Mouse (Mus musculus): Measurements from ENCODE around the gene Tpst2.
A peak's percentile ranks its signal among the peaks of the same experiment; 100 is the strongest.
"Not testable (repeated sequence)": the region's sequence is repeated elsewhere in the genome, so short reads cannot be mapped to it uniquely, and the experiment has no call there.

Tpst2 gene

GRCm38 (mm10) chr5:112299399-112299798 lies 22.9 kb downstream of the Tpst2 start:
- DNase-seq = no peak

- DNase-seq = no peak
These were observed 23.6 kb downstream of the Tpst2 start for GRCm38 (mm10) chr5:112300112-112300511.

GRCm38 (mm10) chr5:112300721-112301308 lies 24.3 kb downstream of the Tpst2 start:
- DNase-seq = no peak

- DNase-seq = no peak
These were observed 25.2 kb downstream of the Tpst2 start for GRCm38 (mm10) chr5:112301694-112302093.

- DNase-seq = no peak
These were observed 25.8 kb downstream of the Tpst2 start for GRCm38 (mm10) chr5:112302310-112302709.

- no peak for DNase-seq
These were observed 29.4 kb downstream of the Tpst2 start for GRCm38 (mm10) chr5:112305842-112306241.

GRCm38 (mm10) chr5:112313222-112313885 lies 36.9 kb downstream of the Tpst2 start:
- no peak for DNase-seq

GRCm38 (mm10) chr5:112316468-112316867 lies 40.0 kb downstream of the Tpst2 start:
- DNase-seq = peak; percentile 32

GRCm38 (mm10) chr5:112317328-112317727 lies 40.8 kb downstream of the Tpst2 start:
- peak; percentile 21 for DNase-seq

- not testable (repeated sequence) for DNase-seq
These were observed 42.9 kb downstream of the Tpst2 start for GRCm38 (mm10) chr5:112319343-112319742.

GRCm38 (mm10) chr5:112320379-112320778 lies 43.9 kb downstream of the Tpst2 start:
- DNase-seq = no peak

GRCm38 (mm10) chr5:112320936-112321335 lies 44.4 kb downstream of the Tpst2 start:
- no peak for DNase-seq

- no peak for DNase-seq
These were observed 44.9 kb downstream of the Tpst2 start for GRCm38 (mm10) chr5:112321376-112321775.

- DNase-seq = no peak
These were observed 46.8 kb downstream of the Tpst2 start for GRCm38 (mm10) chr5:112323246-112323645.

GRCm38 (mm10) chr5:112324637-112325545 lies 48.4 kb downstream of the Tpst2 start:
- peak; percentile 52 for DNase-seq

GRCm38 (mm10) chr5:112325546-112326445 lies 49.3 kb downstream of the Tpst2 start, which contains the start of gene Tfip11:
Gene Tfip11 (plus strand): TSS chr5:112326358.
- DNase-seq = peak; percentile 93

GRCm38 (mm10) chr5:112326446-112327009 lies 50.0 kb downstream of the Tpst2 start:
- no peak for DNase-seq

- no peak for DNase-seq
These were observed 51.4 kb downstream of the Tpst2 start for GRCm38 (mm10) chr5:112327854-112328253.

- DNase-seq = no peak
These were observed 53.5 kb downstream of the Tpst2 start for GRCm38 (mm10) chr5:112329805-112330564.

GRCm38 (mm10) chr5:112335473-112335872 lies 59.0 kb downstream of the Tpst2 start:
- DNase-seq = peak; percentile 40

GRCm38 (mm10) chr5:112337004-112337403 lies 60.5 kb downstream of the Tpst2 start:
- DNase-seq = no peak
